Mouse (Mus musculus): ENCODE measurements at regions not wholly inside any gene's neighbourhood (a gene's known extent, or its start where the extent isn't known, plus 50 kb on each side); places are given as distances from the start of the nearest gene placed in this dataset.

GRCm38 (mm10) chr15:68626976-68627375 is 2126.3 kb upstream of the Lrrc6 start:
- no peak for DNase-seq

GRCm38 (mm10) chr15:68624831-68625230 is 2124.1 kb upstream of the Lrrc6 start:
- no peak for DNase-seq

- DNase-seq = peak; percentile 38
Measured at GRCm38 (mm10) chr15:68620417-68621214, 2119.9 kb upstream of the Lrrc6 start.

- peak; percentile 45 for DNase-seq
Measured at GRCm38 (mm10) chr15:68606110-68606791, 2105.5 kb upstream of the Lrrc6 start.

- no peak for DNase-seq
Measured at GRCm38 (mm10) chr15:68605478-68605877, 2104.8 kb upstream of the Lrrc6 start.

GRCm38 (mm10) chr15:68582177-68582576 is 2081.5 kb upstream of the Lrrc6 start:
- DNase-seq = no peak

- no peak for DNase-seq
Measured at GRCm38 (mm10) chr15:68579486-68579885, 2078.8 kb upstream of the Lrrc6 start.

GRCm38 (mm10) chr15:68560654-68561053 is 2059.9 kb upstream of the Lrrc6 start:
- no peak for DNase-seq

GRCm38 (mm10) chr15:68556133-68556532 is 2055.4 kb upstream of the Lrrc6 start:
- DNase-seq = no peak

GRCm38 (mm10) chr15:68536055-68536325 is 2035.3 kb upstream of the Lrrc6 start:
- DNase-seq = peak; percentile 9

- no peak for DNase-seq
Measured at GRCm38 (mm10) chr15:68535297-68536054, 2034.8 kb upstream of the Lrrc6 start.

- no peak for DNase-seq
Measured at GRCm38 (mm10) chr15:68520759-68521158, 2020.0 kb upstream of the Lrrc6 start.

- no peak for DNase-seq
Measured at GRCm38 (mm10) chr15:68512431-68512830, 2011.7 kb upstream of the Lrrc6 start.

GRCm38 (mm10) chr15:68508190-68508589 is 2007.5 kb upstream of the Lrrc6 start:
- DNase-seq = no peak

- no peak for DNase-seq
Measured at GRCm38 (mm10) chr15:68506093-68506492, 2005.4 kb upstream of the Lrrc6 start.

- no peak for DNase-seq
Measured at GRCm38 (mm10) chr15:68496438-68496837, 1995.7 kb upstream of the Lrrc6 start.

- no peak for DNase-seq
Measured at GRCm38 (mm10) chr15:68484789-68485188, 1984.1 kb upstream of the Lrrc6 start.

GRCm38 (mm10) chr15:68477745-68478144 is 1977.0 kb upstream of the Lrrc6 start:
- DNase-seq = no peak

GRCm38 (mm10) chr15:68471928-68472327 is 1971.2 kb upstream of the Lrrc6 start:
- no peak for DNase-seq

GRCm38 (mm10) chr15:68462851-68463250 is 1962.1 kb upstream of the Lrrc6 start:
- no peak for DNase-seq

GRCm38 (mm10) chr15:68457239-68457638 is 1956.5 kb upstream of the Lrrc6 start:
- DNase-seq = no peak

- peak; percentile 8 for DNase-seq
Measured at GRCm38 (mm10) chr15:68451971-68452370, 1951.3 kb upstream of the Lrrc6 start.

GRCm38 (mm10) chr15:68445341-68445740 is 1944.6 kb upstream of the Lrrc6 start:
- no peak for DNase-seq

- peak; percentile 82 for DNase-seq
Measured at GRCm38 (mm10) chr15:68440636-68441035, 1939.9 kb upstream of the Lrrc6 start.
